Mouse (Mus musculus): ENCODE results near the gene Tm9sf4.

Tm9sf4 gene

GRCm38 (mm10) chr2:153217826-153218340 is 56.8 kb downstream of the Tm9sf4 start:
- no peak for DNase-seq (ENCODE audit: low read depth)

GRCm38 (mm10) chr2:153218516-153218915 is 57.4 kb downstream of the Tm9sf4 start:
- DNase-seq (ENCODE audit: low read depth): no peak

- DNase-seq (ENCODE audit: low read depth): no peak
These were observed 60.5 kb downstream of the Tm9sf4 start for GRCm38 (mm10) chr2:153221620-153222019.

- no peak for DNase-seq (ENCODE audit: low read depth)
These were observed 61.0 kb downstream of the Tm9sf4 start for GRCm38 (mm10) chr2:153222130-153222529.

- DNase-seq (ENCODE audit: low read depth): no peak
These were observed 61.5 kb downstream of the Tm9sf4 start for GRCm38 (mm10) chr2:153222566-153222965.

GRCm38 (mm10) chr2:153224946-153225594 is 64.0 kb downstream of the Tm9sf4 start, which contains the start of gene Tspyl3:
Gene Tspyl3 (minus strand): TSS chr2:153225441.
- no peak for DNase-seq (ENCODE audit: low read depth)

- DNase-seq (ENCODE audit: low read depth): no peak
These were observed 64.5 kb downstream of the Tm9sf4 start for GRCm38 (mm10) chr2:153225595-153225953.

GRCm38 (mm10) chr2:153227959-153228358 is 66.9 kb downstream of the Tm9sf4 start:
- DNase-seq (ENCODE audit: low read depth): no peak

- DNase-seq (ENCODE audit: low read depth): no peak
These were observed 67.4 kb downstream of the Tm9sf4 start for GRCm38 (mm10) chr2:153228523-153228922.

GRCm38 (mm10) chr2:153237193-153237592 is 76.1 kb downstream of the Tm9sf4 start:
- no peak for DNase-seq (ENCODE audit: low read depth)

GRCm38 (mm10) chr2:153237891-153238290 is 76.8 kb downstream of the Tm9sf4 start:
- DNase-seq (ENCODE audit: low read depth): no peak

- no peak for DNase-seq (ENCODE audit: low read depth)
These were observed 77.3 kb downstream of the Tm9sf4 start for GRCm38 (mm10) chr2:153238406-153238805.

- no peak for DNase-seq (ENCODE audit: low read depth)
These were observed 78.1 kb downstream of the Tm9sf4 start for GRCm38 (mm10) chr2:153239021-153239859.

GRCm38 (mm10) chr2:153239860-153240480 is 78.9 kb downstream of the Tm9sf4 start:
- no peak for DNase-seq (ENCODE audit: low read depth)

- no peak for DNase-seq (ENCODE audit: low read depth)
These were observed 79.7 kb downstream of the Tm9sf4 start for GRCm38 (mm10) chr2:153240701-153241235.

- DNase-seq (ENCODE audit: low read depth): peak; percentile 32
These were observed 80.3 kb downstream of the Tm9sf4 start, which contains the start of the genes Plagl2 and Pofut1 for GRCm38 (mm10) chr2:153241250-153242014. Gene Plagl2 (minus strand): TSS chr2:153241426. Gene Pofut1 (plus strand): TSS chr2:153241533.

- DNase-seq (ENCODE audit: low read depth): no peak
These were observed 81.1 kb downstream of the Tm9sf4 start for GRCm38 (mm10) chr2:153242156-153242555.

GRCm38 (mm10) chr2:153249751-153250150 is 88.6 kb downstream of the Tm9sf4 start:
- no peak for DNase-seq (ENCODE audit: low read depth)

GRCm38 (mm10) chr2:153256604-153257003 is 95.5 kb downstream of the Tm9sf4 start:
- DNase-seq (ENCODE audit: low read depth): no peak

GRCm38 (mm10) chr2:153259030-153259863 is 98.1 kb downstream of the Tm9sf4 start:
- no peak for DNase-seq (ENCODE audit: low read depth)
